In genomic region chr10:67116251-67116650, GRCm38 (mm10) we compare ENCODE assay signal across 9 mouse cellular contexts. TPM values are rescaled to one million over a fixed set of nuclear protein-coding genes. Genes with fewer than 3 reads are reported as not detected.
A peak's percentile ranks its signal among the peaks of the same experiment; 100 is the strongest.
DNase-seq lines count a peak whose midpoint lies in the region; ATAC-seq and TF ChIP-seq lines count a peak whose summit lies in the region.
"Had no signal": no experiment of that assay in that cellular context is flagged by ENCODE, and none has a peak within 500 bp of the region (broad histone marks: within the 10 kb centered on the region; RNA-seq: fewer than 3 reads in every experiment).

No protein-coding gene starts in this region.

- peaks cover 7% of the 10 kb centered on the region for H3K79me2 ChIP-seq in heart, adult 2 months (replicated peaks; ENCODE audit: control insufficient read depth, insufficient read depth, low read length)

- H3K9ac ChIP-seq in heart, adult 2 months (ENCODE audit: low read depth, low read length): no peak overlapping the region
- H3K9ac ChIP-seq in hindbrain, postnatal 0 days (replicated peaks; ENCODE audit: low read length): no peak overlapping the region
- H3K9ac ChIP-seq: liver, embryonic 12.5 days had no signal

- intact Hi-C loops in heart, adult 2 months (cut with DNase I): no loop called here
- intact Hi-C loops in heart, postnatal 10 days (cut with DNase I): no loop called here

- peak; percentile 62 for ATAC-seq in hindbrain, postnatal 0 days
- no peak for ATAC-seq in granulocyte monocyte progenitor cell, adult 5-6 weeks (replicated peaks; ENCODE audit: poor library complexity, severe bottlenecking)
- ATAC-seq in CD4-positive, CD25-positive, alpha-beta regulatory T cell, adult 4 months: no peak

- H3K4me1 ChIP-seq in heart, adult 2 months (ENCODE audit: control insufficient read depth, insufficient read depth, low read length): peaks cover 25% of the 10 kb centered on the region
- peaks cover 2% of the 10 kb centered on the region; the same call in 1 of the 2 replicates for H3K4me1 ChIP-seq in hindbrain, postnatal 0 days (ENCODE audit: insufficient read depth, low read length)

- no peak for TF ChIP-seq CTCF in heart, adult 2 months (IDR thresholded peaks at IDR 0.05)
- no peak for TF ChIP-seq CTCF in hindbrain, postnatal 0 days (IDR thresholded peaks at IDR 0.05; ENCODE audit: low read depth)

- no peaks in the 10 kb centered on the region for H3K27me3 ChIP-seq in heart, adult 2 months (ENCODE audit: control insufficient read depth, insufficient read depth, low read length)
- H3K27me3 ChIP-seq in hindbrain, postnatal 0 days (ENCODE audit: insufficient read depth, low read length): no peaks in the 10 kb centered on the region
- H3K27me3 ChIP-seq: liver, embryonic 12.5 days had no signal

- WGBS in heart, adult 2 months: 36% methylated on average over 8 of the region's 8 CpGs
- WGBS in hindbrain, postnatal 0 days: 23% methylated on average over 8 of the region's 8 CpGs

- peak in 1 of 2 experiments; percentile 45 for DNase-seq in heart, adult 2 months
- no peak for DNase-seq in heart, postnatal 10 days
- peak; percentile 57 for DNase-seq in 3134 (ENCODE audit: extremely low read depth, insufficient read length, low spot score)
- DNase-seq in brain, adult 2 months (ENCODE audit: low read depth, low spot score): peak; percentile 77
- DNase-seq in hindbrain, postnatal 0 days (ENCODE audit: low spot score): peak; percentile 73
- no peak for DNase-seq in left cerebral cortex, adult 11 months (ENCODE audit: low spot score)

- no peak for TF ChIP-seq POLR2A in heart, adult 2 months (IDR thresholded peaks at IDR 0.05; ENCODE audit: insufficient read depth, low read depth, low read length)

- TF ChIP-seq EP300 in heart, adult 2 months (IDR thresholded peaks at IDR 0.05; ENCODE audit: insufficient read depth, low read depth, low read length): no peak

- H3K4me3 ChIP-seq in heart, adult 2 months: no peak overlapping the region
- H3K4me3 ChIP-seq in hindbrain, postnatal 0 days (ENCODE audit: low read length): no peak overlapping the region
- H3K4me3 ChIP-seq: liver, embryonic 12.5 days had no signal

- H3K9me3 ChIP-seq in hindbrain, postnatal 0 days (ENCODE audit: low read length): no peaks in the 10 kb centered on the region
- H3K9me3 ChIP-seq: liver, embryonic 12.5 days had no signal

- H3K27ac ChIP-seq in heart, adult 2 months: peak overlapping the region; percentile 21
- peak overlapping the region; percentile 58; the same call in 1 of the 2 replicates for H3K27ac ChIP-seq in hindbrain, postnatal 0 days
- H3K27ac ChIP-seq: liver, embryonic 12.5 days had no signal

- H3K4me2 ChIP-seq in hindbrain, postnatal 0 days (ENCODE audit: low read depth, low read length): no peak overlapping the region
- H3K4me2 ChIP-seq: liver, embryonic 12.5 days had no signal

- H3K36me3 ChIP-seq in heart, adult 2 months (ENCODE audit: control insufficient read depth, insufficient read depth, low read length): peaks cover 13% of the 10 kb centered on the region
- no peaks in the 10 kb centered on the region for H3K36me3 ChIP-seq in hindbrain, postnatal 0 days (ENCODE audit: insufficient read depth, low read length)
- H3K36me3 ChIP-seq: liver, embryonic 12.5 days had no signal

RNA-seq across cellular contexts. Expression of gene Reep3, which starts 19.5 kb away (rescaled TPM):
- total RNA-seq in heart, adult 2 months (2021): 10 to 100 TPM; 19.7 to 20.2 TPM
- polyA plus RNA-seq in heart, adult 2 months (2012; rRNA removed): 14.9 and 27.7 TPM in 2 replicates
- 10 to 100 TPM; 41.5 to 41.9 TPM for total RNA-seq in heart, postnatal 10 days (2021)
- 33.9 and 35.5 TPM in 2 replicates for total RNA-seq in hindbrain, postnatal 0 days (2014; rRNA removed)
- polyA plus RNA-seq in hindbrain, postnatal 0 days (2015; fragmentation: Nextera tagmentation; extraction: Ambion mirVana): 36.2 and 37.5 TPM in 2 replicates
- total RNA-seq in granulocyte monocyte progenitor cell, adult 5-6 weeks (2014; fragmentation: Nextera tagmentation): 21.6 and 22.3 TPM in 2 replicates
- 11.8 and 13.4 TPM in 2 replicates for total RNA-seq in granulocyte monocyte progenitor cell, adult 5-6 weeks (2017)
- 10 to 100 TPM; 13.8 to 17.3 TPM for polyA plus RNA-seq in CD4-positive, CD25-positive, alpha-beta regulatory T cell, adult 4 months (2017; shearing (Covaris generic))

RNA-seq across cellular contexts. Expression of gene Jmjd1c, which starts 20.3 kb away (rescaled TPM):
- total RNA-seq in heart, adult 2 months (2021): 10 to 100 TPM; 34.5 to 36.8 TPM
- 8.5 and 14.7 TPM in 2 replicates for polyA plus RNA-seq in heart, adult 2 months (2012; rRNA removed)
- total RNA-seq in heart, postnatal 10 days (2021): 10 to 100 TPM; 55.9 to 64.7 TPM
- 53.7 and 54.1 TPM in 2 replicates for total RNA-seq in hindbrain, postnatal 0 days (2014; rRNA removed)
- 45.4 and 45.6 TPM in 2 replicates for polyA plus RNA-seq in hindbrain, postnatal 0 days (2015; fragmentation: Nextera tagmentation; extraction: Ambion mirVana)
- 82.9 and 89.7 TPM in 2 replicates for total RNA-seq in granulocyte monocyte progenitor cell, adult 5-6 weeks (2014; fragmentation: Nextera tagmentation)
- total RNA-seq in granulocyte monocyte progenitor cell, adult 5-6 weeks (2017): 57.8 and 69.4 TPM in 2 replicates
- polyA plus RNA-seq in CD4-positive, CD25-positive, alpha-beta regulatory T cell, adult 4 months (2017; shearing (Covaris generic)): 10 to 100 TPM; 56.7 to 57.2 TPM

Comparison
In these comparisons a context has a peak if more than half of its experiments do, and no peak if none do; other contexts are left out.
1. DNase-seq: peak in 3134 (single experiment), brain, adult 2 months (single experiment) and hindbrain, postnatal 0 days (single experiment); none in heart, postnatal 10 days (0 of 2) and left cerebral cortex, adult 11 months (single experiment).